Mouse (Mus musculus): Measurements from ENCODE around the gene Ppip5k2.
"Not testable (repeated sequence)": the region's sequence is repeated elsewhere in the genome, so short reads cannot be mapped to it uniquely, and the experiment has no call there.

The Ppip5k2 gene

GRCm38 (mm10) chr1:97769904-97770753 is at the start of gene Ppip5k2, which contains the start of gene Gin1:
TSS of gene Ppip5k2 (minus strand) at chr1:97770411.
TSS of gene Gin1 (plus strand) at chr1:97770172.
- DNase-seq (ENCODE audit: low read depth, low spot score) = peak; percentile 88

- DNase-seq (ENCODE audit: low read depth, low spot score) = no peak
Observed at GRCm38 (mm10) chr1:97809255-97809912, 39.2 kb upstream of the Ppip5k2 start.

- DNase-seq (ENCODE audit: low read depth, low spot score) = no peak
Observed at GRCm38 (mm10) chr1:97804520-97804919, 34.3 kb upstream of the Ppip5k2 start.

GRCm38 (mm10) chr1:97802207-97802902 is 32.1 kb upstream of the Ppip5k2 start:
- DNase-seq (ENCODE audit: low read depth, low spot score) = no peak

- DNase-seq (ENCODE audit: low read depth, low spot score) = no peak
Observed at GRCm38 (mm10) chr1:97795936-97796335, 25.7 kb upstream of the Ppip5k2 start.

- no peak for DNase-seq (ENCODE audit: low read depth, low spot score)
Observed at GRCm38 (mm10) chr1:97794110-97794509, 23.9 kb upstream of the Ppip5k2 start.

- no peak for DNase-seq (ENCODE audit: low read depth, low spot score)
Observed at GRCm38 (mm10) chr1:97788490-97788889, 18.3 kb upstream of the Ppip5k2 start.

GRCm38 (mm10) chr1:97787674-97788073 is 17.5 kb upstream of the Ppip5k2 start:
- no peak for DNase-seq (ENCODE audit: low read depth, low spot score)

- DNase-seq (ENCODE audit: low read depth, low spot score) = no peak
Observed at GRCm38 (mm10) chr1:97785685-97786393, 15.6 kb upstream of the Ppip5k2 start.

- DNase-seq (ENCODE audit: low read depth, low spot score) = no peak
Observed at GRCm38 (mm10) chr1:97784928-97785327, 14.7 kb upstream of the Ppip5k2 start.

- DNase-seq (ENCODE audit: low read depth, low spot score) = no peak
Observed at GRCm38 (mm10) chr1:97781674-97782073, 11.5 kb upstream of the Ppip5k2 start.

- DNase-seq (ENCODE audit: low read depth, low spot score) = no peak
Observed at GRCm38 (mm10) chr1:97773973-97774372, 3.8 kb upstream of the Ppip5k2 start.

GRCm38 (mm10) chr1:97773362-97773761 is 3.2 kb upstream of the Ppip5k2 start:
- no peak for DNase-seq (ENCODE audit: low read depth, low spot score)

GRCm38 (mm10) chr1:97771727-97772126 is 1.5 kb upstream of the Ppip5k2 start:
- no peak for DNase-seq (ENCODE audit: low read depth, low spot score)

- no peak for DNase-seq (ENCODE audit: low read depth, low spot score)
Observed at GRCm38 (mm10) chr1:97771118-97771517, 907 bp upstream of the Ppip5k2 start.

GRCm38 (mm10) chr1:97769294-97769903 is 812 bp downstream of the Ppip5k2 start:
- no peak for DNase-seq (ENCODE audit: low read depth, low spot score)

GRCm38 (mm10) chr1:97768906-97769293 is 1.3 kb downstream of the Ppip5k2 start:
- no peak for DNase-seq (ENCODE audit: low read depth, low spot score)

- DNase-seq (ENCODE audit: low read depth, low spot score) = no peak
Observed at GRCm38 (mm10) chr1:97768089-97768488, 2.1 kb downstream of the Ppip5k2 start.

GRCm38 (mm10) chr1:97765712-97766111 is 4.5 kb downstream of the Ppip5k2 start:
- not testable (repeated sequence) for DNase-seq (ENCODE audit: low read depth, low spot score)

GRCm38 (mm10) chr1:97761477-97761876 is 8.7 kb downstream of the Ppip5k2 start:
- no peak for DNase-seq (ENCODE audit: low read depth, low spot score)

GRCm38 (mm10) chr1:97760598-97760997 is 9.6 kb downstream of the Ppip5k2 start:
- DNase-seq (ENCODE audit: low read depth, low spot score) = no peak

Measured in WW6 (cell line).